Mouse (Mus musculus) hindbrain, embryonic 11.5 days (tissue): ENCODE data around the gene Gpr162. TPM values are rescaled to one million over a fixed set of nuclear protein-coding genes. Genes with fewer than 3 reads are reported as not detected.

ENCODE experiments used
- ATAC-seq: fragments of 200-750 bp; cut with Nextera tagmentation; 2 replicates; pipeline ENCODE4 v1.8.0; 2017; ENCODE audit warnings: mild to moderate bottlenecking, moderate TSS enrichment, moderate library complexity; ENCODE audit not compliant: low FRiP score
- DNase-seq: peaks from one replicate; pipeline ENCODE4 v3.0.0-alpha.2; 2015; ENCODE audit warnings: low spot score
- H3K27ac ChIP-seq: fragments of 300-500 bp; sonication (generic); 2 replicates; pipeline ENCODE4 v1.5.1; 2014; ENCODE audit warnings: mild to moderate bottlenecking, low read depth, low read length
- H3K27me3 ChIP-seq: fragments of 300-500 bp; sonication (generic); 2 replicates; pipeline ENCODE4 v1.6.1; 2014; ENCODE audit warnings: mild to moderate bottlenecking, low read length, moderate library complexity, mixed read lengths; ENCODE audit not compliant: control insufficient read depth, insufficient read depth
- H3K36me3 ChIP-seq: fragments of 300-500 bp; sonication (generic); 2 replicates; pipeline ENCODE4 v1.6.1; 2014; ENCODE audit warnings: mild to moderate bottlenecking, low read length, moderate library complexity, mixed read lengths; ENCODE audit not compliant: control insufficient read depth, insufficient read depth
- H3K4me1 ChIP-seq: fragments of 300-500 bp; sonication (generic); replicated peaks from 2 replicates; pipeline ENCODE4 v1.6.1; 2014; ENCODE audit warnings: low read length, mixed read lengths; ENCODE audit not compliant: control insufficient read depth, insufficient read depth
- H3K4me2 ChIP-seq: fragments of 300-500 bp; sonication (generic); replicated peaks from 2 replicates; pipeline ENCODE4 v1.6.1; 2014; ENCODE audit warnings: mild to moderate bottlenecking, low read depth, low read length
- H3K4me3 ChIP-seq: fragments of 300-500 bp; sonication (generic); 2 replicates; pipeline ENCODE4 v1.5.1; 2014; ENCODE audit warnings: low read depth, low read length
- H3K9ac ChIP-seq: fragments of 300-500 bp; sonication (generic); 2 replicates; pipeline ENCODE4 v1.6.1; 2014; ENCODE audit warnings: low read depth, low read length
- H3K9me3 ChIP-seq: fragments of 300-500 bp; sonication (generic); 2 replicates; pipeline ENCODE4 v1.6.1; 2016; ENCODE audit warnings: low read length; ENCODE audit not compliant: control insufficient read depth
- WGBS: fragments of 180-500 bp; shearing (Covaris S2); extraction: QIAGEN DNeasy Blood & Tissue Kit; methylation state at CpG from one replicate; pipeline ENCODE4 v1.1.7; 2014; 5-methylcytosine and 5-hydroxymethylcytosine counted together
- polyA plus RNA-seq: library from polyadenylated mRNA; unstranded; fragments of >200 nt; fragmentation: Nextera tagmentation; extraction: Ambion mirVana; gene quantifications from 2 replicates; pipeline ENCODE4 v1.2.1, GENCODE M21; 2014

The Gpr162 gene
- 1.9 and 2.3 TPM in 2 replicates for polyA plus RNA-seq

- Histone ChIP-seq H3K4me3 (peak within 1 kb of the TSS; percentile 50), H3K4me2 (peak within 1 kb of the TSS; percentile 80), H3K4me1 (peaks cover 21% of the 10 kb centered on the region), H3K27ac (peak within 1 kb of the TSS; percentile 84), H3K9me3 (no peaks in the 10 kb centered on the region), H3K36me3 (no peaks in the 10 kb centered on the region), H3K9ac (peak within 1 kb of the TSS; percentile 66), H3K27me3 (no peaks in the 10 kb centered on the region)
- WGBS, result 1% methylated on average over 31 of the region's 43 CpGs
- ATAC-seq, result peak; percentile 68
- peak; percentile 83 for DNase-seq
Observed at GRCm38 (mm10) chr6:124863658-124864298, at the start of gene Gpr162. TSS of gene Gpr162 (minus strand) at chr6:124863983.

- H3K9ac ChIP-seq, result no peak overlapping the region
- peak; percentile 26 for DNase-seq
- no peaks in the 10 kb centered on the region for H3K9me3 ChIP-seq
- no peak for ATAC-seq
- peaks cover 5% of the 10 kb centered on the region; the same call in 1 of the 2 replicates for H3K27me3 ChIP-seq
- no peak overlapping the region for H3K4me2 ChIP-seq
- H3K36me3 ChIP-seq, result 0 out of 2 replicates have a peak, but pooled peaks cover 4% of the 10 kb centered on the region
- peaks cover 23% of the 10 kb centered on the region for H3K4me1 ChIP-seq
- 71% methylated on average over 6 of the region's 6 CpGs for WGBS
- H3K4me3 ChIP-seq, result no peak overlapping the region
- H3K27ac ChIP-seq, result no peak overlapping the region
Observed at GRCm38 (mm10) chr6:124913214-124913613, 49.4 kb upstream of the Gpr162 start.

- DNase-seq, result no peak
- 0 out of 2 replicates have a peak, but pooled peaks cover 4% of the 10 kb centered on the region for H3K36me3 ChIP-seq
- ATAC-seq, result no peak
- no peak within 1 kb of the TSS for H3K9ac ChIP-seq
- H3K27ac ChIP-seq, result no peak within 1 kb of the TSS
- peaks cover 5% of the 10 kb centered on the region; the same call in 1 of the 2 replicates for H3K27me3 ChIP-seq
- H3K4me3 ChIP-seq, result no peak within 1 kb of the TSS
- peaks cover 23% of the 10 kb centered on the region for H3K4me1 ChIP-seq
- no peaks in the 10 kb centered on the region for H3K9me3 ChIP-seq
- WGBS, result 17% methylated on average over 12 of the region's 13 CpGs
- no peak within 1 kb of the TSS for H3K4me2 ChIP-seq
Observed at GRCm38 (mm10) chr6:124911533-124912218, 47.9 kb upstream of the Gpr162 start, which contains the start of gene Lag3. TSS of gene Lag3 (minus strand) at chr6:124911705.

- H3K4me3 ChIP-seq, result 0 out of 2 replicates have a peak overlapping the region, but pooled peaks have one; percentile 4
- peak overlapping the region; percentile 33 for H3K4me2 ChIP-seq
- WGBS, result 3% methylated on average over 22 of the region's 32 CpGs
- peaks cover 18% of the 10 kb centered on the region for H3K4me1 ChIP-seq
- ATAC-seq, result peak; percentile 41
- no peaks in the 10 kb centered on the region for H3K9me3 ChIP-seq
- DNase-seq, result peak; percentile 51
- peaks cover 5% of the 10 kb centered on the region; the same call in 1 of the 2 replicates for H3K27me3 ChIP-seq
- no peak overlapping the region for H3K27ac ChIP-seq
- H3K9ac ChIP-seq, result peak overlapping the region; percentile 56; the same call in 1 of the 2 replicates
- H3K36me3 ChIP-seq, result 0 out of 2 replicates have a peak, but pooled peaks cover 4% of the 10 kb centered on the region
Observed at GRCm38 (mm10) chr6:124910032-124910431, 46.2 kb upstream of the Gpr162 start.

GRCm38 (mm10) chr6:124907767-124908166 is 44.0 kb upstream of the Gpr162 start:
- peaks cover 5% of the 10 kb centered on the region; the same call in 1 of the 2 replicates for H3K27me3 ChIP-seq
- ATAC-seq (no peak), DNase-seq (no peak)
- H3K27ac ChIP-seq, result no peak overlapping the region
- H3K4me1 ChIP-seq, result peaks cover 9% of the 10 kb centered on the region
- no peak overlapping the region for H3K4me3 ChIP-seq
- H3K9ac ChIP-seq, result no peak overlapping the region
- no peaks in the 10 kb centered on the region for H3K36me3 ChIP-seq
- 82% methylated on average over 1 of the region's 1 CpGs for WGBS
- H3K9me3 ChIP-seq, result no peaks in the 10 kb centered on the region
- no peak overlapping the region for H3K4me2 ChIP-seq

GRCm38 (mm10) chr6:124904991-124905860 is 41.4 kb upstream of the Gpr162 start:
- Histone ChIP-seq H3K36me3 (no peaks in the 10 kb centered on the region), H3K4me1 (peaks cover 6% of the 10 kb centered on the region), H3K4me3 (no peak overlapping the region; the same call in 1 of the 2 replicates), H3K9ac (peak overlapping the region; percentile 70), H3K27ac (peak overlapping the region; percentile 91), H3K27me3 (peaks cover 5% of the 10 kb centered on the region; the same call in 1 of the 2 replicates), H3K9me3 (no peaks in the 10 kb centered on the region), H3K4me2 (peak overlapping the region; percentile 45; the same call in 1 of the 2 replicates)
- no peak for DNase-seq
- 0 out of 2 replicates have a peak, but pooled peaks have one; percentile 4 for ATAC-seq
- WGBS, result 38% methylated on average over 13 of the region's 16 CpGs

- peaks cover 2% of the 10 kb centered on the region; the same call in 1 of the 2 replicates for H3K4me1 ChIP-seq
- no peaks in the 10 kb centered on the region for H3K27me3 ChIP-seq
- H3K36me3 ChIP-seq, result no peaks in the 10 kb centered on the region
- peak overlapping the region; percentile 62 for H3K4me2 ChIP-seq
- ATAC-seq (peak; percentile 77), DNase-seq (peak; percentile 81)
- H3K4me3 ChIP-seq, result peak overlapping the region; percentile 28
- H3K9me3 ChIP-seq, result no peaks in the 10 kb centered on the region
- peak overlapping the region; percentile 91 for H3K27ac ChIP-seq
- peak overlapping the region; percentile 70 for H3K9ac ChIP-seq
- WGBS, result 10% methylated on average over 19 of the region's 24 CpGs
Observed at GRCm38 (mm10) chr6:124904161-124904981, 40.6 kb upstream of the Gpr162 start.
